Mouse (Mus musculus) limb, embryonic 15.5 days (tissue): ENCODE measurements around the gene Ppfia3. TPM values are rescaled to one million over a fixed set of nuclear protein-coding genes. Genes with fewer than 3 reads are reported as not detected.

ENCODE experiments used
- ATAC-seq: fragments of 200-750 bp; cut with Nextera tagmentation; 2 replicates; pipeline ENCODE4 v1.8.0; 2017; ENCODE audit warnings: low read depth, moderate TSS enrichment; ENCODE audit not compliant: insufficient number of reproducible peaks, low FRiP score, low TSS enrichment
- H3K27ac ChIP-seq: fragments of 300-500 bp; sonication (generic); 2 replicates; pipeline ENCODE4 v1.5.1; 2015; ENCODE audit warnings: moderate library complexity, mild to moderate bottlenecking, inconsistent platforms
- H3K27me3 ChIP-seq: fragments of 300-500 bp; sonication (generic); 2 replicates; pipeline ENCODE4 v1.6.1; 2015; ENCODE audit warnings: inconsistent platforms
- H3K36me3 ChIP-seq: fragments of 300-500 bp; sonication (generic); 2 replicates; pipeline ENCODE4 v1.6.1; 2015; ENCODE audit warnings: inconsistent platforms
- H3K4me1 ChIP-seq: fragments of 300-500 bp; sonication (generic); 2 replicates; pipeline ENCODE4 v1.6.1; 2015; ENCODE audit warnings: inconsistent platforms
- H3K4me2 ChIP-seq: fragments of 300-500 bp; sonication (generic); 2 replicates; pipeline ENCODE4 v1.6.1; 2015; ENCODE audit warnings: mild to moderate bottlenecking, inconsistent platforms
- H3K4me3 ChIP-seq: fragments of 300-500 bp; sonication (generic); 2 replicates; pipeline ENCODE4 v1.5.1; 2015; ENCODE audit warnings: mild to moderate bottlenecking, inconsistent platforms
- H3K9ac ChIP-seq: fragments of 300-500 bp; sonication (generic); 2 replicates; pipeline ENCODE4 v1.6.1; 2015; ENCODE audit warnings: inconsistent platforms
- H3K9me3 ChIP-seq: fragments of 300-500 bp; sonication (generic); 2 replicates; pipeline ENCODE4 v1.6.1; 2016; ENCODE audit warnings: inconsistent platforms
- WGBS: fragments of 180-500 bp; shearing (Covaris S2); methylation state at CpG from one replicate; pipeline ENCODE4 v1.1.7; 2015; 5-methylcytosine and 5-hydroxymethylcytosine counted together
- polyA plus RNA-seq: library from polyadenylated mRNA; unstranded; fragments of >200 nt; fragmentation: Nextera tagmentation; extraction: Ambion mirVana; gene quantifications from 2 replicates; pipeline ENCODE4 v1.2.1, GENCODE M21; 2015

Gene Ppfia3
- polyA plus RNA-seq, 1 experiment from 2014 or later, result 9.1 TPM

DNA sequence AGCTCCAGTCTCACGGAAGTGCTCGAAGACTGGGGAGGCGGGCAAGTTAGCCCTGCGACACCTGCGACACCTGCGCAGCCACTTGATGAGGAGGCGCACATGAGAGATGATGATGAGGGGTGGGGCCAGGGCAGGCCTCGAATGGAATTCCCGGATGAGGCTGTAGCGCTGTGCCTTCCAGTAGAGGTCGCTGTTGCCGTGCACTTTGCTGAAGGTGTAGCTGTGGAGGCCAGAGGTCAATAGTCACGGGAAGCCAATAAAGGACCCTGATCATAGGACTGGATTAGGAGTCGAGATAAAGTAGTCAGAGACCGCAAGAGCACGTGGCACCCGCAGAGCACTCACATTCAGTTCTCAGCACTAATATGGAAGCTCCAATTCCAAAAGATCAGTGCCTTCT, 61.5 kb downstream of the Ppfia3 start:
- H3K27me3 ChIP-seq, result peaks cover 5% of the 10 kb centered on the region; the same call in 1 of the 2 replicates
- H3K4me1 ChIP-seq, result peaks cover 12% of the 10 kb centered on the region; the same call in 1 of the 2 replicates
- no peak overlapping the region for H3K9ac ChIP-seq
- H3K9me3 ChIP-seq, result no peaks in the 10 kb centered on the region
- H3K36me3 ChIP-seq, result peaks cover 53% of the 10 kb centered on the region
- ATAC-seq, result no peak
- no peak overlapping the region for H3K4me3 ChIP-seq
- 0 out of 2 replicates have a peak overlapping the region, but pooled peaks have one; percentile 19 for H3K4me2 ChIP-seq
- 9% methylated on average over 17 of the region's 17 CpGs for WGBS
- H3K27ac ChIP-seq, result no peak overlapping the region

DNA sequence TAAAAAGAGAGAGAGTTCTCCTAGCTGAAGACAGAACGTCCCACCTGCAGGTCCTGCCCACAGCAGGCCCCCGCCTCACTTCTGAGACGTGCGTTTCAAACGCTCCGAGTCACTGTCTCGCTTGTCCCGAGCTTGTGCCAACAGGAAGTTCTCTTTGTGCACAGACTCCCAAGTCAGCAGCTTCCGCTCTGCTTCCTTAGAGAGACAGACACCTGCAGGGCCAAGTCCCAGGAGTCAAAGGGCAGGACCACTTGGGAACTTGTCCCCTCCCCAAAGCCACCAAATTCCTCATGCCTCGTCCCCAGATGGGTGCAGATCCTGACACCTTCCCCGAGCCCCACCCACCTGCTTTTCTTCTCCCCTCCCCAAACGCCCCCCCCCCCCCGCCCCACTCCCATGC, 62.0 kb downstream of the Ppfia3 start:
- Histone ChIP-seq H3K36me3 (peaks cover 48% of the 10 kb centered on the region), H3K4me1 (peaks cover 12% of the 10 kb centered on the region; the same call in 1 of the 2 replicates), H3K9ac (no peak overlapping the region), H3K9me3 (no peaks in the 10 kb centered on the region), H3K27me3 (peaks cover 5% of the 10 kb centered on the region; the same call in 1 of the 2 replicates), H3K4me2 (0 out of 2 replicates have a peak overlapping the region, but pooled peaks have one; percentile 19), H3K4me3 (no peak overlapping the region), H3K27ac (no peak overlapping the region)
- ATAC-seq, result no peak
- 25% methylated on average over 11 of the region's 13 CpGs for WGBS

GRCm38 (mm10) chr7:45302626-45303025, 64.2 kb downstream of the Ppfia3 start:
- no peak overlapping the region for H3K27ac ChIP-seq
- H3K4me1 ChIP-seq, result peaks cover 10% of the 10 kb centered on the region; the same call in 1 of the 2 replicates
- 57% methylated on average over 8 of the region's 8 CpGs for WGBS
- no peak for ATAC-seq
- H3K4me2 ChIP-seq, result no peak overlapping the region
- peaks cover 5% of the 10 kb centered on the region; the same call in 1 of the 2 replicates for H3K27me3 ChIP-seq
- H3K36me3 ChIP-seq, result peaks cover 29% of the 10 kb centered on the region
- H3K4me3 ChIP-seq, result no peak overlapping the region
- H3K9me3 ChIP-seq, result no peaks in the 10 kb centered on the region
- no peak overlapping the region for H3K9ac ChIP-seq

DNA sequence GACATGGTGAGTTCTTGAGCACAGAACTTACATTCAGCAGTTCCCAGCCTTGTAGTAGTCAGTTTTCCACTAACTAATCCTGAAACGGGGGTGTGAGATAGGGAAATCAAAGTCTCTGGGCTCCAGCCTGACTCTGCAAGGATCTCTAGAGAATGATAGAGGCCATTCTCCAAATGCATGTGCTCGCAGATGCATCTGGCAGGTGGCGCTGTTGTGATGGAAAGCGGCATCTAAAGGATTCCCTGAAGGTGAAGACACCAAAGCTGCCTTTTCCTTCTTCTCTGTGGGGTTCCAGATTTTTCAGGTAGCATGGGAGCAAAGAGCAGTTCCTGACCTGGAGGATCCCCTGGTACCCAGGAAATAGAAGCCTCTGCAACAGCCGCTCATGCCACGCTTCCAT, 66.5 kb downstream of the Ppfia3 start:
- ATAC-seq, result no peak
- Histone ChIP-seq H3K9me3 (no peaks in the 10 kb centered on the region), H3K27ac (no peak overlapping the region), H3K4me1 (peaks cover 8% of the 10 kb centered on the region; the same call in 1 of the 2 replicates), H3K27me3 (peaks cover 5% of the 10 kb centered on the region; the same call in 1 of the 2 replicates), H3K36me3 (peaks cover 22% of the 10 kb centered on the region), H3K4me3 (no peak overlapping the region), H3K9ac (no peak overlapping the region), H3K4me2 (no peak overlapping the region)
- 14% methylated on average over 6 of the region's 6 CpGs for WGBS

DNA sequence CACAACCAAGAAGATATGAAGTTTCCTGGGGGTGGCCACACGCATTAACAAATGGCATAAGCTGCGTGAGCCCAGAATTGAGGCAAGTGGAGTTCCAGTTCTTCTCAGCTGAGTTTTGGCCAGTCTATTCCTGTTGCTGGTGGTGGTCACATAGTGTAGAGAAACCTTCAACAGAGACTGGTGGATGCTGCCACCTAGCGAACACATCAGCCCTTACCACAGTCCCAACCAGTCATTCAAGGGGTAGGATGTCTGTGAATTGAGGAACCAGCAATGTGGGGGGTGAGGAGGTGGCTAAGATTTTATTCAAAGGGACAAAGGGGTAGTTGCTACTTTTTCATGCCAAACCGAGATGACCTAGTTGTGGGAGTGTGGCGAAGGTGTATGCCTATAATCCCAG, 67.1 kb downstream of the Ppfia3 start:
- peaks cover 4% of the 10 kb centered on the region; the same call in 1 of the 2 replicates for H3K4me1 ChIP-seq
- peaks cover 19% of the 10 kb centered on the region for H3K36me3 ChIP-seq
- H3K4me2 ChIP-seq, result no peak overlapping the region
- 13% methylated on average over 5 of the region's 5 CpGs for WGBS
- H3K27me3 ChIP-seq, result peaks cover 5% of the 10 kb centered on the region; the same call in 1 of the 2 replicates
- H3K27ac ChIP-seq, result no peak overlapping the region
- ATAC-seq, result peak; percentile 74
- no peaks in the 10 kb centered on the region for H3K9me3 ChIP-seq
- no peak overlapping the region for H3K9ac ChIP-seq
- H3K4me3 ChIP-seq, result no peak overlapping the region

DNA sequence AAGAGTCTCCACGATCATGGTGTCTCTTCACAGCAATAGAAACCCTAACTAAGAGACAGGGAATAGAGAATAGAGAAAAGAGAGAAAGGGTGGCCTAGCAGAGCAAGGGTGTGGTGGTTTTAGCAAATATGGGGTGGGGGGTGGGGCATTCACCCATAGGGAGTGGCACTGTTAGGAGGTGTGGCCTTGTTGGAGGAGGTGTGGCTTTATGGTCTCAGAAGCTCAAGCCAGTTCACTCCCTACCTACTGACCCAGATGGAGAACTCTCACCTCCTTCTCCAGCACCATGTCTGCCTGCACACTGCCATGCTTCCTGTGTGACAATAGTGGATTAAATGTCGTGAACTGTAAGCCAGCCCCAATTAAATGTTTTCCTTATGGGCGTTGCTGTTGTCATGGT, 69.3 kb downstream of the Ppfia3 start:
- Histone ChIP-seq H3K4me2 (no peak overlapping the region), H3K9ac (no peak overlapping the region), H3K36me3 (no peaks in the 10 kb centered on the region), H3K4me3 (no peak overlapping the region), H3K9me3 (no peaks in the 10 kb centered on the region), H3K4me1 (peaks cover 4% of the 10 kb centered on the region; the same call in 1 of the 2 replicates), H3K27me3 (peaks cover 5% of the 10 kb centered on the region; the same call in 1 of the 2 replicates), H3K27ac (no peak overlapping the region)
- ATAC-seq, result no peak
- WGBS, result 61% methylated on average over 3 of the region's 3 CpGs

GRCm38 (mm10) chr7:45296626-45297025, 70.2 kb downstream of the Ppfia3 start:
- no peak overlapping the region for H3K4me2 ChIP-seq
- H3K9ac ChIP-seq, result no peak overlapping the region
- H3K4me1 ChIP-seq, result peaks cover 4% of the 10 kb centered on the region; the same call in 1 of the 2 replicates
- no peaks in the 10 kb centered on the region for H3K9me3 ChIP-seq
- WGBS, result 57% methylated on average over 1 of the region's 1 CpGs
- no peaks in the 10 kb centered on the region for H3K36me3 ChIP-seq
- no peak overlapping the region for H3K4me3 ChIP-seq
- peaks cover 5% of the 10 kb centered on the region; the same call in 1 of the 2 replicates for H3K27me3 ChIP-seq
- H3K27ac ChIP-seq, result no peak overlapping the region
- ATAC-seq, result no peak

Other genes with a start within 250 kb of the Ppfia3 start
- 1,215 and 1,484 TPM in 2 replicates for gene Rps11, start 242.6 kb downstream of the Ppfia3 start, polyA plus RNA-seq
- 1,220 and 1,390 TPM in 2 replicates for gene Rpl13a, start 238.3 kb downstream of the Ppfia3 start, polyA plus RNA-seq
- gene Gm45713, start 230.8 kb downstream of the Ppfia3 start, polyA plus RNA-seq, result 0.65 TPM in 1 of 2 replicates, not detected in the other
- 2.1 and 2.7 TPM in 2 replicates for gene Flt3l, start 230.6 kb downstream of the Ppfia3 start, polyA plus RNA-seq
- 76.3 and 84.6 TPM in 2 replicates for gene Pih1d1, start 212.7 kb downstream of the Ppfia3 start, polyA plus RNA-seq
- gene Aldh16a1, start 212.4 kb downstream of the Ppfia3 start, polyA plus RNA-seq, result 44.1 and 49.1 TPM in 2 replicates
- gene Slc17a7, start 203.1 kb downstream of the Ppfia3 start, polyA plus RNA-seq, result 0.12 and 0.24 TPM in 2 replicates
- not detected in 2 replicates for gene Gfy, start 187.4 kb downstream of the Ppfia3 start, polyA plus RNA-seq
- gene Pth2, start 186.0 kb downstream of the Ppfia3 start, polyA plus RNA-seq, result not detected in 2 replicates
- 1.2 and 2.7 TPM in 2 replicates for gene Ccdc155, start 162.1 kb downstream of the Ppfia3 start, polyA plus RNA-seq
- gene Dkkl1, start 154.9 kb downstream of the Ppfia3 start, polyA plus RNA-seq, result 51.2 and 64.5 TPM in 2 replicates
- gene Tead2, start 151.3 kb downstream of the Ppfia3 start, polyA plus RNA-seq, result 131 and 134 TPM in 2 replicates
- 3.8 and 5.1 TPM in 2 replicates for gene Cd37, start 127.9 kb downstream of the Ppfia3 start, polyA plus RNA-seq
- 0.09 TPM in 1 of 2 replicates, not detected in the other for gene Slc6a16, start 125.9 kb downstream of the Ppfia3 start, polyA plus RNA-seq
- gene Slc6a21, start 89.5 kb downstream of the Ppfia3 start, polyA plus RNA-seq, result not detected in 2 replicates
- 22.0 and 22.6 TPM in 2 replicates for gene Trpm4, start 33.2 kb downstream of the Ppfia3 start, polyA plus RNA-seq
- gene Hrc, start 31.7 kb downstream of the Ppfia3 start, polyA plus RNA-seq, result 6.5 and 15.1 TPM in 2 replicates
- gene Lin7b, start 3.6 kb upstream of the Ppfia3 start, polyA plus RNA-seq, result 2.3 and 2.5 TPM in 2 replicates
- gene Snrnp70, start 28.7 kb upstream of the Ppfia3 start, polyA plus RNA-seq, result 199 and 204 TPM in 2 replicates
- 0.10 and 0.12 TPM in 2 replicates for gene Kcna7, start 38.6 kb upstream of the Ppfia3 start, polyA plus RNA-seq
- 1.9 and 3.0 TPM in 2 replicates for gene Ntf5, start 46.7 kb upstream of the Ppfia3 start, polyA plus RNA-seq
- gene Lhb, start 53.8 kb upstream of the Ppfia3 start, polyA plus RNA-seq, result not detected in 2 replicates
- gene Gys1, start 67.8 kb upstream of the Ppfia3 start, polyA plus RNA-seq, result 39.0 and 43.5 TPM in 2 replicates
- 122 and 125 TPM in 2 replicates for gene Ruvbl2, start 71.1 kb upstream of the Ppfia3 start, polyA plus RNA-seq
- 4,640 and 4,716 TPM in 2 replicates for gene Ftl1, start 92.9 kb upstream of the Ppfia3 start, polyA plus RNA-seq
- 145 and 146 TPM in 2 replicates for gene Bax, start 99.9 kb upstream of the Ppfia3 start, polyA plus RNA-seq
- gene Tulp2, start 114.9 kb upstream of the Ppfia3 start, polyA plus RNA-seq, result 0.61 and 1.0 TPM in 2 replicates
- not detected in 2 replicates for gene Gm45808, start 119.8 kb upstream of the Ppfia3 start, polyA plus RNA-seq
- gene Dhdh, start 121.8 kb upstream of the Ppfia3 start, polyA plus RNA-seq, result 3.1 and 3.3 TPM in 2 replicates
- gene Nucb1, start 143.4 kb upstream of the Ppfia3 start, polyA plus RNA-seq, result 279 and 295 TPM in 2 replicates
- gene Ppp1r15a, start 159.2 kb upstream of the Ppfia3 start, polyA plus RNA-seq, result 22.3 and 26.1 TPM in 2 replicates
- 5.7 and 6.8 TPM in 2 replicates for gene Plekha4, start 159.3 kb upstream of the Ppfia3 start, polyA plus RNA-seq
- 0.74 and 1.1 TPM in 2 replicates for gene Hsd17b14, start 187.9 kb upstream of the Ppfia3 start, polyA plus RNA-seq
- 63.4 and 64.4 TPM in 2 replicates for gene Bcat2, start 203.1 kb upstream of the Ppfia3 start, polyA plus RNA-seq
- 0.58 and 0.93 TPM in 2 replicates for gene Fgf21, start 248.5 kb upstream of the Ppfia3 start, polyA plus RNA-seq